Mouse (Mus musculus): ENCODE data around the gene Tmed4. TPM values are rescaled to one million over a fixed set of nuclear protein-coding genes. Genes with fewer than 3 reads are reported as not detected.

Gene Tmed4
- 75.7 and 79.0 TPM in 2 replicates for polyA plus RNA-seq (2015; fragmentation: Nextera tagmentation; extraction: Ambion mirVana)

GRCm38 (mm10) chr11:6274387-6275093 is at the start of gene Tmed4:
Gene Tmed4, minus strand, starts transcription at chr11:6274870.
- DNase-seq (ENCODE audit: low spot score): peak; percentile 98

GRCm38 (mm10) chr11:6323348-6323747 is 48.7 kb upstream of the Tmed4 start:
- no peak for DNase-seq (ENCODE audit: low spot score)

DNA sequence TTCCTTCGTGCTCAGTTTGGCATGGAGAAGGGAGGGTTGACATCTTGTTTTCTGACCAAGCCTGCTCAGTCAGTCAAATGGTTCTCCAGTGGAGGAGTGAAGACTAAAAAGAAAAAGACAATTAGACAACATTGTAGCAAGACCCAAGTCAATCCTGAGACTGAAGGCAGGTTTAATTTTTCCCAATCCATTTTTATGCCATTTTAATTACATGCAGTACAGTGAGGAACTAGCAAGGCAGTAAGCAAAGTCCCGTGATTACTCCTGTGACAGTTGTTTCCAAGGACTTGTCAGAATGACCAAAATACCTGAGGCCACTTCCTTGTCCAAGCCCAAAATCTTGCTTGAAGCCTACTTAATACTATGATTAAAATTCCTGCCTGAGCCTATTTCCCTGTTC is 47.4 kb upstream of the Tmed4 start:
- DNase-seq (ENCODE audit: low spot score): no peak

DNA sequence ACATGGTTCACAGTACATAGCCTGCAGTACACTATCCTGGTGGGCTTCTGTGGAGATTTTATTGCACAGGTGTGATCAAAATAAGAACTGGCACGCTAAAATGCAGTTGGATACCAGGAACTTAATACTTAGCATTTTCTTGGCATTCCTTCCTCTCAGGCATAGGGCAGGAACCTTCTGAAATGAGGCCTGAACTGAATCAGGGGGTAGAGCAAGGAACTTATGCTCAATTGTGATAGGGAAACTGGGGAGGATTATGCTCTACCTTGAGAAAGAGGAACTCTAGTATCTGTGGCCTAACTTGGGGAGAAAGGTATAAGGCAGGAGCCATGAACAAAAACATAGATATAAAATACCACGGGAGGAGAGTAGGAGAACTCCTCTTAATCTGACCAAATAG is 44.7 kb upstream of the Tmed4 start:
- no peak for DNase-seq (ENCODE audit: low spot score)

- DNase-seq (ENCODE audit: low spot score): no peak
Measured at GRCm38 (mm10) chr11:6318559-6318958, 43.9 kb upstream of the Tmed4 start.

DNA sequence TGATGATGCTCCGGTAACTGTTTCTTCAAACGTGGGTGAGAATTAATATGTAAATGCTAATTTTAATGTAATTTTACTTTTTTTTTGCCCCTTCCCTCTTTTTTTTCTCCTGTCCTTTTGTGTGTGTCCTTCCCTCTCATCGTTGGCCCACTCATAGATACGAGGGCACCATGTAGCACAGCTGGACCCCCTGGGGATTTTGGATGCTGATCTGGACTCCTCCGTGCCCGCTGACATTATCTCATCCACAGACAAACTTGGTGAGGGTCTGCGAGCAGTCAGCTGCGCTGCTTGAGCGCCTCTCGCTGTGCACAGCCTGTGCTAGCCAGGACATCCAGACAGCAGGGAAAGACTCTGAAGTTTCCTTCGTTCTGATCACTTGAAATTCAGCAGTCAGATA is 42.2 kb upstream of the Tmed4 start:
- DNase-seq (ENCODE audit: low spot score): no peak

DNA sequence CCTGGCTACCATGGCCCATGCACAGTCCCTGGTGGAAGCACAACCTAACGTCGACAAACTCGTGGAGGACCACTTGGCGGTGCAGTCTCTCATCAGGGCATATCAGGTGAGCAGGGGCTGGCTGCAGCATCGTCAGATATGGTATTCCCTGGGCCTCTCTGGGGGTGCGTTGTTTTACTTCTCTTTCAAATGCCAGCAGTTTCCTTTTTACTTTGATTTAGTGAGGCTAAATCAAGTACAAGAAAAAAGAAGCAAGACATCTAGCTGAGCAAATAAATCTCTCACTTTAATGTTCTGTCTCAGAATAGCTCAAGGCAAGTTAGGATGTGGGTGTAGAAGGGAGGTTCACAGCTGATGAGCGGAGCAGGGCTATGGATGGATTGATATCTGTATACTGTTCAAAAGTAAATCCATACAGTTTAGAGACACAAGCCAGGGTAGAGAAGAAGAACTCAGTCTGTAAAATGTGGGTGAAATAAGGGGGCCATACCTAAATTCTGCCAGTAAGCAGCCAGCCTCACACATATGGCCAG is 39.3 kb upstream of the Tmed4 start:
- DNase-seq (ENCODE audit: low spot score): no peak

- no peak for DNase-seq (ENCODE audit: low spot score)
Measured at GRCm38 (mm10) chr11:6308181-6308580, 33.5 kb upstream of the Tmed4 start.

GRCm38 (mm10) chr11:6305943-6306430 is 31.3 kb upstream of the Tmed4 start:
- DNase-seq (ENCODE audit: low spot score): no peak

DNA sequence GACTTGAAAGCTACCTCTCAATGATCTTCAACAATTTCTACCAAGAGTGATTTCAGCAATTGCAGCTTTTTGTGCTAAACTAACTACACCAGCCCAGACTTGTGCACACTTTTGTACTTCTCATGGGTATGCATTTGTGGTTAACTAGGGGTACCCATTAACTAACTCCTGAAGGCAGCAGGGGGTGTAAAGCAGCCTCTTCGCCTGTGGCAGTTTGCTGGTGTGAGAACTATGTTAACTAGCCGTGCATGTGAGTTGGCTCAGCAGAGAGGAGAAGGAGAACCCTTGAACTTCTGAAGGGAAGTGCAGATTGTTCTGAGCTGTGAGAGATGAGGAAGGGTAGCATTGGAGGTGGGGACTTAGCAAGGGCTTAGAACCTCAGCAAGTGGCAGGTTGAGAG is 28.1 kb upstream of the Tmed4 start:
- no peak for DNase-seq (ENCODE audit: low spot score)

- DNase-seq (ENCODE audit: low spot score): no peak
Measured at GRCm38 (mm10) chr11:6299435-6299834, 24.8 kb upstream of the Tmed4 start.

- DNase-seq (ENCODE audit: low spot score): no peak
Measured at GRCm38 (mm10) chr11:6296077-6296476, 21.4 kb upstream of the Tmed4 start.

DNA sequence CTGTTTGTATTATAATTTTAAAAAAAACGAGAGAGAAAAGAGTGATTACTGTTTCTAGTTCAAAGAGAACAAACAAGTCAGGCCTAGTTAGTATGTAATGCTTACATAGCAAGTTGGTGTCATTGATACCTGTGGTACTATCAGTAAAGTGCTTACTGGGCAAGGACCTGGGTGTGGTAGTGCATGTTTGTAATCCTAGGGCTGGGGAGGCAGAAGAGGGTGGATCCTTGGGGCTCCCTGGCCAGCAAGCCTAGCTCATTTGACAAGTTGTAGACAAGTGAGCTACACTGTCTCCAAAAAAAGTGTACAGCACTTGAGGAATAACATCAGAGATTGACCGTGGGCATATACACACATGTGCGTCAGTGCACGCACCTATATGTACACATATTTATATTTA is 20.0 kb upstream of the Tmed4 start:
- DNase-seq (ENCODE audit: low spot score): no peak

DNA sequence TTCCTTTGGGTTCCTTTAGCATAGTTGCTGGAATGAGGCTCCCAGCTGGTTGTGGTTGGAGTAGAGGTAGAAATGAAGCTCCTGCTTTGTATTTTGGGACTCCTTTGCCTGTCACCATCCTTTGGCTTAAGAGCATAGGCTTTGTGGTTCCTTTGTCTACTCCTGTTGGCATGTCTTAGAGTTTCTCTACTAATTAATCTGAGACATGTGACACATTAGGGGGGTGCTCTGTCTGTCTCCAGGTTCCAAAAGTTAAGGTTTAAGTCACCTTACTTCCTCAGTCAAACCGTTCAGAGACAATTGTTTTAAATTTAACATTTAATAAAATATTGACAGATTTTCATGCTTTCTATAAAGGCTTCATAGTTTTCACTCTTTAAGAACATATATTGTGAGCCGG is 18.9 kb upstream of the Tmed4 start:
- DNase-seq (ENCODE audit: low spot score): no peak

DNA sequence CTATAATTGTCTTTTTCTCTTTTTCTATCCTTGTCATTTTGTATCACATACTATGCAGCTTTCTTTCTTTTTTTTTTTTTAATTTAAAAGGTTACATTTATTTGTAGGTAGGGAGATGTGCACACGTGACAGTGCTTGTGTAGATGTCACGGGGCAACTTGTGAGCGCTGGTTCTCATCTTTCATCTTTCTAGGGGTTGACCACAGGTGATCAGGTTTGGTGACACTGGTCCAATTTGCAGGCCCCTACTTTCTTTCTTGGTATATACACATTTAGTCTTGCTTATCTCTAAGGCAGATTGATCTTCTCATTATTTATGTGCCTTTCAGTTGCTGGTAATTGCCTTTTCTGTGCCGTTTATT is 18.3 kb upstream of the Tmed4 start:
- no peak for DNase-seq (ENCODE audit: low spot score)

- DNase-seq (ENCODE audit: low spot score): peak; percentile 89
Measured at GRCm38 (mm10) chr11:6292116-6292987, 17.7 kb upstream of the Tmed4 start.

DNA sequence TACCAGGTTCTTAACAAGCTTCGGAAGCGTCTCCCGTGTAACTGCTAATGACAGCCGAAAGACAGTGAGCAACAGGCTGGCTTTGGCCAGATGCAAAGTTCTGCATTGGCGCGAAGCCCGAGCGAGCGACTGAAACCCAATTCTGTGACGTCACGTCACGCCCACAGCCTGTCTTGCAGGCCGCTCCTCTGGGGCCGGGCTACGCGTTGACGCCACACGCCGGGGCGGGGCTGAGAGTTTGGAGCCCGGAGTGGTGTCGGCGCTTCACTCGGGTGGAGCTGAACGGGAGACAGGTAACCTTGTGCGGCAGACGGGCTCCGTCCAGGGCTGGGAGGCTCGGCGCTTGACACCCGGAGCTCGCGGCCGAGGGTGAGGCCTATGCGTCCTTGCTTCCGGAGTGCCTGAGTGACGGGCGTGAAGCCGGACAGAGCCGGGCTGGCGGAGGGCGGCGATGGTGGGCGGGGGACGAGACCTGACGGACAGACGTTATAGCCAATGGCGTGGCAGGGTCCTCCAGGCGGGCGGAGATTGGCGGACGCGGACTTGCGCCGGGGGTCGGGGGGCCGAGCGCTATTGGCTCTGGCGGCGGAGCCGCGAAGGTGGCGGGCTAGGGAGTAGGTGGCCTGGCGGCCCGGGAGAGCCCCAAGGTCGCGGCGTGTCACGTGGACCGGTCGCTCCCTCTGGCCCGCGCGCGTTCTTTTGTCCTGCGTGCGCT is 16.9 kb upstream of the Tmed4 start, which contains the start of gene Ogdh:
TSS of gene Ogdh (plus strand) at position 233 of the 715 bp plus-strand sequence.
- peak; percentile 98 for DNase-seq (ENCODE audit: low spot score)

DNA sequence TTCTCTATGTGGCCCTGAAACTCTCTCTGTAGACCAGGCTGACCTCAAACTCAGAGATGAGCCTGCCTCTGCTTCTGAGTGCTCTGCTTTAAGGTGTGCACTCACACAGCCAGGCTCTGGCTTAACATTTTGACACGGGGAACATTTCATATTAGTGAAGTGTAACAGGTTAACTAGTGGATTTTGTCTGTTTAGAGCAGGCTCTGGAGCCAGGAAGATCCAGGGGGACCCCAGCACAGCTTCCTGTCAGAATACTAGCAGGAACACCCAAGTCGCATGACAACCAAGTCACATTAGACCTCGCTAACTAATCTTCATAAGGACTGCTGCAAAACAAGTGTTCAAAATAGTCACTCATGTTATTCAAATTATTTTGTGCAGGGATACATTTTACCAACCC is 16.2 kb upstream of the Tmed4 start:
- no peak for DNase-seq (ENCODE audit: low spot score)

GRCm38 (mm10) chr11:6290138-6290537 is 15.5 kb upstream of the Tmed4 start:
- DNase-seq (ENCODE audit: low spot score): no peak

DNA sequence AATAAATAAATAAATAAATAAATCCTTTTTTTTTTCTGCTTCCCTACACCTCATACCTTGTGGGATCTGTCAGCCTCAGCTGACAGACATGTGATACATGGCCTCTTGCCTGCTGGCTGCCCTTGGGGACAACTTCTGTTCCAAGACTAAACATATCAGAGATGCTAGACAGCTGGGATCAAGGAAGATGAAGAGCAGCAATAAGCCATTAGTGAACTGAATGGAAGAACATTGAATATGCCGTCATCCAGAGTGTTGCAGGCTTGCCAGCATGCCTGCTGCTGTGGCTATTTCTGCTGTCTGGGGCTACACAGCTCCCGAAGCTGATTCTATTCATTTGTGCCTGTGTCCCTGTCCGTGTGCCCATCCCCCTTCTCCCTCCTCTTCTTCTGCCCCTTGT is 8.3 kb upstream of the Tmed4 start:
- no peak for DNase-seq (ENCODE audit: low spot score)

GRCm38 (mm10) chr11:6276466-6276865 is 1.8 kb upstream of the Tmed4 start:
- no peak for DNase-seq (ENCODE audit: low spot score)

DNA sequence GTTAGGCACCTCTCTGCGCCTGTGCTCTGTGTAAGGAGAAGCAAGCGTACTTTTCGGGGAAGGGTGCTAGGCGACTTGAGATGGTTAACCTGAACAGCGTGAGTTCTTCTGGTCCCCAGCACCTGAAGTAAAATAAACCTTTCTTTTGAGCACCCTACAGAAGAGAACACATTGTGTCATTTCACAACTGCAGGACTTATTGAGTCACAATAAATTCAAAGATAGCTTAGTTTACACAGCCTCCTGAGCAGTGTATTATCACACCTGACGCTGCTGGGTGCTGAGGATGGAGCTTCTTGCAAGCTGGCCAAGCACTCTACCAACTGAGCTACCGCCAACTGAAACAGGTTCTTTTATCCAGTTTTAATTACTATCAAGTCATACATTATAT is 419 bp upstream of the Tmed4 start:
- no peak for DNase-seq (ENCODE audit: low spot score)
